Mouse (Mus musculus) limb, embryonic 14.5 days (tissue): ENCODE measurements at regions not wholly inside any gene's neighbourhood (a gene's known extent, or its start where the extent isn't known, plus 50 kb on each side); places are given as distances from the start of the nearest gene placed in this dataset.
"Not testable (repeated sequence)": the region's sequence is repeated elsewhere in the genome, so short reads cannot be mapped to it uniquely, and the experiment has no call there.

Experiments used
- ATAC-seq: fragments of 200-750 bp; cut with Nextera tagmentation; 2 replicates; pipeline ENCODE4 v1.8.0; 2017; ENCODE audit warnings: low read depth, moderate number of reproducible peaks, moderate TSS enrichment; ENCODE audit not compliant: low FRiP score
- DNase-seq: peaks from one replicate; pipeline ENCODE4 v3.0.0-alpha.2; 2015; ENCODE audit warnings: low spot score
- H3K27ac ChIP-seq: fragments of 300-500 bp; sonication (generic); replicated peaks from 2 replicates; pipeline ENCODE4 v1.5.1; 2014; ENCODE audit warnings: low read depth, mild to moderate bottlenecking, low read length, moderate library complexity, mixed read lengths
- H3K27me3 ChIP-seq: fragments of 300-500 bp; sonication (generic); 2 replicates; pipeline ENCODE4 v1.6.1; 2014; ENCODE audit warnings: low read length, mixed read lengths; ENCODE audit not compliant: control insufficient read depth, insufficient read depth
- H3K36me3 ChIP-seq: fragments of 300-500 bp; sonication (generic); 2 replicates; pipeline ENCODE4 v1.6.1; 2014; ENCODE audit warnings: mild to moderate bottlenecking, low read length, moderate library complexity, mixed read lengths; ENCODE audit not compliant: control insufficient read depth, insufficient read depth
- H3K4me1 ChIP-seq: fragments of 300-500 bp; sonication (generic); 2 replicates; pipeline ENCODE4 v1.6.1; 2014; ENCODE audit warnings: antibody characterized with exemption, low read length, mixed read lengths; ENCODE audit not compliant: control insufficient read depth, insufficient read depth
- H3K4me2 ChIP-seq: fragments of 300-500 bp; sonication (generic); replicated peaks from 2 replicates; pipeline ENCODE4 v1.6.1; 2014; ENCODE audit warnings: low read depth, mild to moderate bottlenecking, low read length, moderate library complexity; ENCODE audit not compliant: severe bottlenecking
- H3K4me3 ChIP-seq: fragments of 300-500 bp; sonication (generic); replicated peaks from 2 replicates; pipeline ENCODE4 v1.5.1; 2014; ENCODE audit warnings: low read length
- H3K9ac ChIP-seq: fragments of 300-500 bp; sonication (generic); 2 replicates; pipeline ENCODE4 v1.6.1; 2014; ENCODE audit warnings: mild to moderate bottlenecking, low read depth, low read length, moderate library complexity; ENCODE audit not compliant: severe bottlenecking
- H3K9me3 ChIP-seq: fragments of 300-500 bp; sonication (generic); 2 replicates; pipeline ENCODE4 v1.6.1; 2016; ENCODE audit warnings: low read length; ENCODE audit not compliant: control insufficient read depth
- POLR2A ChIP-seq: fragments of 200-500 bp; IDR thresholded peaks from 2 replicates; pipeline ENCODE4 v1.8.0; 2012; ENCODE audit warnings: inconsistent platforms, mild to moderate bottlenecking, moderate library complexity, borderline replicate concordance; ENCODE audit not compliant: insufficient read depth, insufficient read length; ENCODE audit errors: extremely low read depth
- WGBS: fragments of 180-500 bp; shearing (Covaris S2); extraction: QIAGEN DNeasy Blood & Tissue Kit; methylation state at CpG from one replicate; pipeline ENCODE4 v1.1.7; 2014; 5-methylcytosine and 5-hydroxymethylcytosine counted together

- ATAC-seq, H3K36me3 ChIP-seq, H3K9me3 ChIP-seq, H3K27me3 ChIP-seq, H3K4me1 ChIP-seq, H3K27ac ChIP-seq, H3K4me2 ChIP-seq, H3K9ac ChIP-seq, DNase-seq, H3K4me3 ChIP-seq: not testable (repeated sequence)
- 96% methylated on average over 14 of the region's 14 CpGs for WGBS
These were observed 288.7 kb downstream of the Fut8 start for GRCm38 (mm10) chr12:77526581-77526980.

- no peaks in the 10 kb centered on the region for H3K36me3 ChIP-seq
- H3K4me3 ChIP-seq: no peak overlapping the region
- no peaks in the 10 kb centered on the region for H3K4me1 ChIP-seq
- H3K9me3 ChIP-seq: no peaks in the 10 kb centered on the region
- WGBS: 48% methylated on average over 1 of the region's 1 CpGs
- no peak overlapping the region for H3K4me2 ChIP-seq
- no peaks in the 10 kb centered on the region for H3K27me3 ChIP-seq
- H3K27ac ChIP-seq: no peak overlapping the region
- ATAC-seq (no peak), DNase-seq (no peak)
- no peak for TF ChIP-seq POLR2A
- H3K9ac ChIP-seq: no peak overlapping the region
These were observed 289.6 kb downstream of the Fut8 start for GRCm38 (mm10) chr12:77527499-77527898.

GRCm38 (mm10) chr12:77527953-77528865 is 290.3 kb downstream of the Fut8 start:
- no peak overlapping the region for H3K4me2 ChIP-seq
- WGBS: 88% methylated on average over 9 of the region's 9 CpGs
- no peak overlapping the region for H3K9ac ChIP-seq
- TF ChIP-seq POLR2A: no peak
- no peak for ATAC-seq
- DNase-seq: no peak
- no peaks in the 10 kb centered on the region for H3K4me1 ChIP-seq
- H3K9me3 ChIP-seq: no peaks in the 10 kb centered on the region
- no peaks in the 10 kb centered on the region for H3K27me3 ChIP-seq
- H3K27ac ChIP-seq: no peak overlapping the region
- H3K36me3 ChIP-seq: no peaks in the 10 kb centered on the region
- no peak overlapping the region for H3K4me3 ChIP-seq

GRCm38 (mm10) chr12:77528868-77529271 is 290.9 kb downstream of the Fut8 start:
- TF ChIP-seq POLR2A: no peak
- no peak overlapping the region for H3K9ac ChIP-seq
- no peak overlapping the region for H3K4me3 ChIP-seq
- no peak overlapping the region for H3K4me2 ChIP-seq
- no peaks in the 10 kb centered on the region for H3K27me3 ChIP-seq
- no peaks in the 10 kb centered on the region for H3K4me1 ChIP-seq
- no peaks in the 10 kb centered on the region for H3K36me3 ChIP-seq
- 63% methylated on average over 8 of the region's 8 CpGs for WGBS
- no peak overlapping the region for H3K27ac ChIP-seq
- no peaks in the 10 kb centered on the region for H3K9me3 ChIP-seq
- ATAC-seq (no peak), DNase-seq (no peak)

- no peak overlapping the region for H3K9ac ChIP-seq
- no peak overlapping the region for H3K4me2 ChIP-seq
- ATAC-seq (no peak), DNase-seq (no peak)
- H3K27ac ChIP-seq: no peak overlapping the region
- WGBS: 91% methylated on average over 4 of the region's 4 CpGs
- H3K9me3 ChIP-seq: no peaks in the 10 kb centered on the region
- TF ChIP-seq POLR2A: no peak
- no peaks in the 10 kb centered on the region for H3K4me1 ChIP-seq
- no peaks in the 10 kb centered on the region for H3K36me3 ChIP-seq
- no peak overlapping the region for H3K4me3 ChIP-seq
- H3K27me3 ChIP-seq: no peaks in the 10 kb centered on the region
These were observed 291.5 kb downstream of the Fut8 start for GRCm38 (mm10) chr12:77529414-77529813.
